Mouse (Mus musculus): ENCODE results near the gene Snrk.

DNA sequence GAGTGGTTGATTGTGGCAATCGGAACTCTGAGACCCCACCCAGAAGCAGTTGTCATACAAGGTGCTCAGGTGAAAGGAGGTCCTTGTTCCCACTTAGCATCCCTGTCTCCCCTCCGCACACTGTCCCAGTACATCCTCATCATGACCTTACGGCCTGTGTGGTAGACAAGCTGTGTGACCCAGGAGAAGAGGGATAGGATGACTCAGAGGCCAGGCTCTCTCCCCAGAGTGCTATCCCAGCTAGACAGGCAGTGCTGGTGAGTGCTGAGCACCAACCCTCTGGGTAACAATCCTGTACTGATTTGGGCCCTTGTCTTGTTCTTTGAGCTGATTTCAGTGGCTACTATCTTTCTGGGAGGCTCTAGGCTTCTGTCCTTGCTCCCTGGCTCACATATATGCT lies 81.6 kb downstream of the Snrk start:
- TF ChIP-seq CTCF (IDR thresholded peaks at IDR 0.05), result no peak
- TF ChIP-seq EP300 (IDR thresholded peaks at IDR 0.05), result no peak
